Mouse (Mus musculus): ENCODE measurements at regions not wholly inside any gene's neighbourhood (a gene's known extent, or its start where the extent isn't known, plus 50 kb on each side); places are given as distances from the start of the nearest gene placed in this dataset.

- intact Hi-C loops (cut with DNase I) = no loop called here
- DNase-seq (ENCODE audit: extremely low spot score in 1 of 2, low spot score in 2 of 2) = no peak
- no peak overlapping the region for H3K4me3 ChIP-seq
Observed at GRCm38 (mm10) chr1:55807028-55807427, 401.3 kb downstream of the Plcl1 start.

GRCm38 (mm10) chr1:55808724-55809519 is 403.2 kb downstream of the Plcl1 start:
- no peak for TF ChIP-seq CTCF (IDR thresholded peaks at IDR 0.05)
- no peak overlapping the region for H3K4me3 ChIP-seq
- intact Hi-C loops (cut with DNase I) = no loop called here
- H3K27ac ChIP-seq = no peak overlapping the region
- DNase-seq (ENCODE audit: extremely low spot score in 1 of 2, low spot score in 2 of 2) = no peak

More at GRCm38 (mm10) chr1:55807028-55807427, 401.3 kb downstream of the Plcl1 start:
- no peak for TF ChIP-seq CTCF (IDR thresholded peaks at IDR 0.05)
- no peak overlapping the region for H3K27ac ChIP-seq

GRCm38 (mm10) chr1:55812486-55812885 is 406.8 kb downstream of the Plcl1 start:
- TF ChIP-seq CTCF (IDR thresholded peaks at IDR 0.05) = no peak
- Histone ChIP-seq H3K4me3 (no peak overlapping the region), H3K27ac (no peak overlapping the region)
- intact Hi-C loops (cut with DNase I) = no loop called here
- no peak for DNase-seq (ENCODE audit: extremely low spot score in 1 of 2, low spot score in 2 of 2)

GRCm38 (mm10) chr1:55820866-55821500 is 415.3 kb downstream of the Plcl1 start:
- intact Hi-C loops (cut with DNase I) = no loop called here
- no peak overlapping the region for H3K4me3 ChIP-seq
- no peak overlapping the region for H3K27ac ChIP-seq
- DNase-seq (ENCODE audit: extremely low spot score in 1 of 2, low spot score in 2 of 2) = no peak
- no peak for TF ChIP-seq CTCF (IDR thresholded peaks at IDR 0.05)

- intact Hi-C loops (cut with DNase I) = no loop called here
- TF ChIP-seq CTCF (IDR thresholded peaks at IDR 0.05) = no peak
- Histone ChIP-seq H3K4me3 (no peak overlapping the region), H3K27ac (no peak overlapping the region)
- DNase-seq (ENCODE audit: extremely low spot score in 1 of 2, low spot score in 2 of 2) = no peak
Observed at GRCm38 (mm10) chr1:55822599-55822998, 416.9 kb downstream of the Plcl1 start.

- no peak for TF ChIP-seq CTCF (IDR thresholded peaks at IDR 0.05)
- DNase-seq (ENCODE audit: extremely low spot score in 1 of 2, low spot score in 2 of 2) = no peak
- Histone ChIP-seq H3K4me3 (no peak overlapping the region), H3K27ac (no peak overlapping the region)
- intact Hi-C loops (cut with DNase I) = no loop called here
Observed at GRCm38 (mm10) chr1:55827191-55827590, 421.5 kb downstream of the Plcl1 start.

- TF ChIP-seq CTCF (IDR thresholded peaks at IDR 0.05) = no peak
- intact Hi-C loops (cut with DNase I) = loop anchor here (5.0 kb wide), 3 partner anchors 78 to 168 kb away; no protein-coding TSS in a partner anchor
- DNase-seq (ENCODE audit: extremely low spot score in 1 of 2, low spot score in 2 of 2) = no peak
- H3K27ac ChIP-seq = no peak overlapping the region
- no peak overlapping the region for H3K4me3 ChIP-seq
Observed at GRCm38 (mm10) chr1:55835281-55835680, 429.6 kb downstream of the Plcl1 start.

- TF ChIP-seq CTCF (IDR thresholded peaks at IDR 0.05) = no peak
- intact Hi-C loops (cut with DNase I) = loop anchor here (5.0 kb wide), 3 partner anchors 79 to 169 kb away; no protein-coding TSS in a partner anchor
- H3K4me3 ChIP-seq = no peak overlapping the region
- DNase-seq (ENCODE audit: extremely low spot score in 1 of 2, low spot score in 2 of 2) = no peak
- H3K27ac ChIP-seq = no peak overlapping the region
Observed at GRCm38 (mm10) chr1:55836750-55837149, 431.0 kb downstream of the Plcl1 start.

- Histone ChIP-seq H3K4me3 (no peak overlapping the region), H3K27ac (no peak overlapping the region)
- intact Hi-C loops (cut with DNase I) = loop anchor here (5.0 kb wide), 3 partner anchors 80 to 170 kb away; no protein-coding TSS in a partner anchor
- no peak for DNase-seq (ENCODE audit: extremely low spot score in 1 of 2, low spot score in 2 of 2)
- no peak for TF ChIP-seq CTCF (IDR thresholded peaks at IDR 0.05)
Observed at GRCm38 (mm10) chr1:55837366-55837765, 431.6 kb downstream of the Plcl1 start.

- intact Hi-C loops (cut with DNase I) = loop anchor here (1.0 to 5.0 kb wide), 4 partner anchors 81 to 434 kb away; no protein-coding TSS in a partner anchor
- TF ChIP-seq CTCF (IDR thresholded peaks at IDR 0.05) = peak; percentile 93
- H3K27ac ChIP-seq = no peak overlapping the region
- H3K4me3 ChIP-seq = no peak overlapping the region
- DNase-seq (ENCODE audit: extremely low spot score in 1 of 2, low spot score in 2 of 2) = peak; percentile 67 to 68
Observed at GRCm38 (mm10) chr1:55838168-55838567, 432.4 kb downstream of the Plcl1 start.

- no peak for DNase-seq (ENCODE audit: extremely low spot score in 1 of 2, low spot score in 2 of 2)
- TF ChIP-seq CTCF (IDR thresholded peaks at IDR 0.05) = no peak
- no peak overlapping the region for H3K4me3 ChIP-seq
- H3K27ac ChIP-seq = no peak overlapping the region
- intact Hi-C loops (cut with DNase I) = no loop called here
Observed at GRCm38 (mm10) chr1:55848806-55849205, 443.1 kb downstream of the Plcl1 start.

- no peak for TF ChIP-seq CTCF (IDR thresholded peaks at IDR 0.05)
- H3K27ac ChIP-seq = no peak overlapping the region
- intact Hi-C loops (cut with DNase I) = no loop called here
- DNase-seq (ENCODE audit: extremely low spot score in 1 of 2, low spot score in 2 of 2) = no peak
- H3K4me3 ChIP-seq = no peak overlapping the region
Observed at GRCm38 (mm10) chr1:55852354-55852753, 446.6 kb downstream of the Plcl1 start.
